9 mouse cellular contexts compared by ENCODE assay signal in genomic region chr13:35503362-35503821, GRCm38 (mm10).
DNase-seq lines count a peak whose midpoint lies in the region; ATAC-seq and TF ChIP-seq lines count a peak whose summit lies in the region.
"Had no signal": no experiment of that assay in that cellular context is flagged by ENCODE, and none has a peak within 500 bp of the region (broad histone marks: within the 10 kb centered on the region; RNA-seq: fewer than 3 reads in every experiment).

No protein-coding gene starts in this region.

- H3K27me3 ChIP-seq in hindbrain, postnatal 0 days (ENCODE audit: insufficient read depth, low read length): no peaks in the 10 kb centered on the region
- H3K27me3 ChIP-seq in intestine, postnatal 0 days (replicated peaks; ENCODE audit: control insufficient read depth, insufficient read depth, low read length): no peaks in the 10 kb centered on the region
- H3K27me3 ChIP-seq: stomach, embryonic 15.5 days had no signal

- no peaks in the 10 kb centered on the region for H3K9me3 ChIP-seq in hindbrain, postnatal 0 days (ENCODE audit: low read length)
- H3K9me3 ChIP-seq in intestine, postnatal 0 days (ENCODE audit: control insufficient read depth): no peaks in the 10 kb centered on the region
- H3K9me3 ChIP-seq: stomach, embryonic 15.5 days had no signal

- H3K36me3 ChIP-seq in hindbrain, postnatal 0 days (ENCODE audit: insufficient read depth, low read length): no peaks in the 10 kb centered on the region
- no peaks in the 10 kb centered on the region for H3K36me3 ChIP-seq in intestine, postnatal 0 days (ENCODE audit: control insufficient read depth, insufficient read depth)
- H3K36me3 ChIP-seq: stomach, embryonic 15.5 days had no signal

- DNase-seq in cerebellum, adult 11-12 months: peak; percentile 33
- no peak for DNase-seq in cerebellum, adult 9-10 months
- peak; percentile 23 for DNase-seq in adrenal gland, adult 8-10 months
- DNase-seq in frontal cortex, postnatal 25 days (ENCODE audit: low spot score in 2 of 2): peak; percentile 14 to 52
- peak; percentile 81 for DNase-seq in hindbrain, postnatal 0 days (ENCODE audit: low spot score)
- peak; percentile 44 to 54 for DNase-seq in left cerebral cortex, postnatal 36 days (ENCODE audit: low spot score in 2 of 2)
- DNase-seq in right cerebral cortex, postnatal 14 days: peak; percentile 55

- H3K9ac ChIP-seq in hindbrain, postnatal 0 days (replicated peaks; ENCODE audit: low read length): no peak overlapping the region
- H3K9ac ChIP-seq in intestine, postnatal 0 days (ENCODE audit: low read depth, low read length): no peak overlapping the region
- H3K9ac ChIP-seq: stomach, embryonic 15.5 days had no signal

- H3K4me3 ChIP-seq in hindbrain, postnatal 0 days (ENCODE audit: low read length): no peak overlapping the region
- no peak overlapping the region for H3K4me3 ChIP-seq in intestine, postnatal 0 days (ENCODE audit: low read depth, low read length)
- H3K4me3 ChIP-seq: stomach, embryonic 15.5 days had no signal

- WGBS in hindbrain, postnatal 0 days: 31% methylated on average over 17 of the region's 17 CpGs
- WGBS in intestine, postnatal 0 days: 67% methylated on average over 17 of the region's 17 CpGs

- peak; percentile 87 for ATAC-seq in hindbrain, postnatal 0 days
- ATAC-seq in intestine, postnatal 0 days: no peak

- peaks cover 11% of the 10 kb centered on the region for H3K4me1 ChIP-seq in hindbrain, postnatal 0 days (ENCODE audit: insufficient read depth, low read length)
- H3K4me1 ChIP-seq in intestine, postnatal 0 days (replicated peaks; ENCODE audit: control insufficient read depth, insufficient read depth, low read length): no peaks in the 10 kb centered on the region
- H3K4me1 ChIP-seq: stomach, embryonic 15.5 days had no signal

- no peak for TF ChIP-seq CTCF in hindbrain, postnatal 0 days (IDR thresholded peaks at IDR 0.05; ENCODE audit: low read depth)
- TF ChIP-seq CTCF in intestine, postnatal 0 days (IDR thresholded peaks at IDR 0.05; ENCODE audit: low read depth): no peak

- intact Hi-C loops in left cerebral cortex, postnatal 36 days (cut with DNase I): no loop called here

- no peak overlapping the region for H3K27ac ChIP-seq in hindbrain, postnatal 0 days
- H3K27ac ChIP-seq in intestine, postnatal 0 days (ENCODE audit: low read depth, low read length): no peak overlapping the region
- H3K27ac ChIP-seq: stomach, embryonic 15.5 days had no signal

- 0 out of 2 replicates have a peak overlapping the region, but pooled peaks have one; percentile 16 for H3K4me2 ChIP-seq in hindbrain, postnatal 0 days (ENCODE audit: low read depth, low read length)
- H3K4me2 ChIP-seq in intestine, postnatal 0 days (replicated peaks; ENCODE audit: low read depth): no peak overlapping the region
- H3K4me2 ChIP-seq: stomach, embryonic 15.5 days had no signal
